24 mouse cellular contexts compared by ENCODE assay signal in the genomic region with DNA sequence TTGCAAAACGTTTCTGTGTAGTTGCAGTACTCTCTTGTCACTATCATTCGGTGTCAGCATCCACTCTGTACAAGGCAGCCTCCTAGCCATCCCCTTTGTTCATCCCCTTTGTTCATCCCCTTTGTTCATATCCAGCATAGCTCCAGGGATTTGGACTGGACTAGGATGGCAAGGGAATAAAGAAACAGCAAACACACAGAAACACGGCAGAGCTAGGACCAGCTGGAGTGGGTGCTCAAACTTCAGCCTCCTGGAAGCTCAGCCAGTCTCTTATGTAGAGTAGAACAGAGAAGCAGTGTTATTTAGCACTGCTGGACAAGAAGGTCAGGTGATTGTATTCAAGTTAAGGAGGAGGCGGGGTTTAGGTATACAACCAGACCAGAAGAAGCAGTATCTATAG.
A peak's percentile ranks its signal among the peaks of the same experiment; 100 is the strongest.
DNase-seq lines count a peak whose midpoint lies in the region; ATAC-seq and TF ChIP-seq lines count a peak whose summit lies in the region.
"Had no signal": no experiment of that assay in that cellular context is flagged by ENCODE, and none has a peak within 500 bp of the region (broad histone marks: within the 10 kb centered on the region; RNA-seq: fewer than 3 reads in every experiment).

No protein-coding gene starts in this region.

- ATAC-seq in forebrain, embryonic 14.5 days: no peak
- 0 out of 2 replicates have a peak, but pooled peaks have one; percentile 17 for ATAC-seq in intestine, embryonic 15.5 days
- no peak for ATAC-seq in intestine, postnatal 0 days
- ATAC-seq in intestine, embryonic 16.5 days: peak; percentile 50; the same call in 1 of the 2 replicates
- ATAC-seq: activated CD4-positive, CD25-positive, alpha-beta regulatory T cell, adult 4 months; CD4-positive, CD25-positive, alpha-beta regulatory T cell, adult 4 months; forebrain, embryonic 15.5 days; forebrain, postnatal 0 days; Patski had no signal

- DNase-seq in forebrain, embryonic 10.5 days (ENCODE audit: extremely low spot score, low spot score): no peak
- DNase-seq in forebrain, embryonic 14.5 days (ENCODE audit: low spot score): no peak
- DNase-seq: adrenal gland, adult 8-10 months; adrenal gland, postnatal 14 days; adrenal gland, postnatal 36 days; B cell, adult 2 months; cerebellum, adult 11-12 months; cerebellum, adult 2 months; cerebellum, adult 9-10 months; cerebellum, postnatal 10 days; cerebellum, postnatal 25 days; forebrain, postnatal 0 days had no signal

- no peaks in the 10 kb centered on the region for H3K9me3 ChIP-seq in forebrain, embryonic 10.5 days
- H3K9me3 ChIP-seq in forebrain, embryonic 14.5 days (replicated peaks; ENCODE audit: control insufficient read depth, low read length): no peaks in the 10 kb centered on the region
- no peaks in the 10 kb centered on the region for H3K9me3 ChIP-seq in intestine, embryonic 15.5 days
- no peaks in the 10 kb centered on the region for H3K9me3 ChIP-seq in intestine, postnatal 0 days (ENCODE audit: control insufficient read depth)
- H3K9me3 ChIP-seq in intestine, embryonic 16.5 days (ENCODE audit: control insufficient read depth, low read length): no peaks in the 10 kb centered on the region
- H3K9me3 ChIP-seq: embryonic facial prominence, embryonic 10.5 days; embryonic facial prominence, embryonic 12.5 days; forebrain, embryonic 12.5 days; forebrain, embryonic 15.5 days had no signal

- no peaks in the 10 kb centered on the region for H3K36me3 ChIP-seq in forebrain, embryonic 10.5 days (replicated peaks)
- H3K36me3 ChIP-seq in forebrain, embryonic 14.5 days (ENCODE audit: control insufficient read depth, insufficient read depth, low read length): no peaks in the 10 kb centered on the region
- no peaks in the 10 kb centered on the region for H3K36me3 ChIP-seq in intestine, embryonic 15.5 days
- no peaks in the 10 kb centered on the region for H3K36me3 ChIP-seq in intestine, postnatal 0 days (ENCODE audit: control insufficient read depth, insufficient read depth)
- H3K36me3 ChIP-seq in intestine, embryonic 16.5 days (ENCODE audit: control insufficient read depth, insufficient read depth, low read length): no peaks in the 10 kb centered on the region
- H3K36me3 ChIP-seq: embryonic facial prominence, embryonic 10.5 days; embryonic facial prominence, embryonic 12.5 days; forebrain, embryonic 12.5 days; forebrain, embryonic 15.5 days; G1E had no signal

- H3K9ac ChIP-seq in forebrain, embryonic 14.5 days (ENCODE audit: low read length): no peak overlapping the region
- H3K9ac ChIP-seq in intestine, embryonic 15.5 days: no peak overlapping the region
- H3K9ac ChIP-seq in intestine, postnatal 0 days (ENCODE audit: low read depth, low read length): no peak overlapping the region
- no peak overlapping the region for H3K9ac ChIP-seq in intestine, embryonic 16.5 days (ENCODE audit: low read depth, low read length)
- H3K9ac ChIP-seq: embryonic facial prominence, embryonic 12.5 days; forebrain, embryonic 12.5 days; forebrain, embryonic 15.5 days; forebrain, postnatal 0 days had no signal

- 74% methylated on average over 4 of the region's 4 CpGs for WGBS in forebrain, embryonic 10.5 days
- 54% methylated on average over 4 of the region's 4 CpGs for WGBS in forebrain, embryonic 14.5 days
- whole genome bisulfite sequencing in intestine, embryonic 15.5 days: 81% methylated on average over 4 of the region's 4 CpGs
- WGBS in intestine, postnatal 0 days: 66% methylated on average over 4 of the region's 4 CpGs
- 74% methylated on average over 4 of the region's 4 CpGs for WGBS in intestine, embryonic 16.5 days

- no peak overlapping the region for H3K4me3 ChIP-seq in forebrain, embryonic 10.5 days
- H3K4me3 ChIP-seq in forebrain, embryonic 14.5 days (ENCODE audit: low read depth, low read length): no peak overlapping the region
- no peak overlapping the region for H3K4me3 ChIP-seq in intestine, embryonic 15.5 days (replicated peaks)
- H3K4me3 ChIP-seq in intestine, postnatal 0 days (ENCODE audit: low read depth, low read length): no peak overlapping the region
- no peak overlapping the region for H3K4me3 ChIP-seq in intestine, embryonic 16.5 days (ENCODE audit: low read length)
- H3K4me3 ChIP-seq: embryonic facial prominence, embryonic 10.5 days; embryonic facial prominence, embryonic 12.5 days; forebrain, embryonic 12.5 days; forebrain, embryonic 15.5 days had no signal

- H3K27ac ChIP-seq in forebrain, embryonic 10.5 days: peak overlapping the region; percentile 11; the same call in 1 of the 2 replicates
- no peak overlapping the region for H3K27ac ChIP-seq in forebrain, embryonic 14.5 days (ENCODE audit: low read depth, low read length)
- no peak overlapping the region for H3K27ac ChIP-seq in intestine, embryonic 15.5 days
- no peak overlapping the region for H3K27ac ChIP-seq in intestine, postnatal 0 days (ENCODE audit: low read depth, low read length)
- H3K27ac ChIP-seq in intestine, embryonic 16.5 days (ENCODE audit: low read length): no peak overlapping the region
- H3K27ac ChIP-seq: embryonic facial prominence, embryonic 10.5 days; embryonic facial prominence, embryonic 12.5 days; forebrain, embryonic 12.5 days; forebrain, embryonic 15.5 days had no signal

- H3K4me2 ChIP-seq in forebrain, embryonic 14.5 days (ENCODE audit: low read length): no peak overlapping the region
- no peak overlapping the region for H3K4me2 ChIP-seq in intestine, embryonic 15.5 days (replicated peaks)
- no peak overlapping the region for H3K4me2 ChIP-seq in intestine, postnatal 0 days (replicated peaks; ENCODE audit: low read depth)
- no peak overlapping the region for H3K4me2 ChIP-seq in intestine, embryonic 16.5 days (ENCODE audit: low read depth, low read length)
- H3K4me2 ChIP-seq: embryonic facial prominence, embryonic 12.5 days; forebrain, embryonic 12.5 days; forebrain, embryonic 15.5 days had no signal

- TF ChIP-seq CTCF in intestine, postnatal 0 days (IDR thresholded peaks at IDR 0.05; ENCODE audit: low read depth): no peak

- H3K4me1 ChIP-seq in forebrain, embryonic 10.5 days: peaks cover 14% of the 10 kb centered on the region
- H3K4me1 ChIP-seq in forebrain, embryonic 14.5 days (ENCODE audit: control insufficient read depth, insufficient read depth, low read length): no peaks in the 10 kb centered on the region
- H3K4me1 ChIP-seq in intestine, embryonic 15.5 days (replicated peaks): no peaks in the 10 kb centered on the region
- H3K4me1 ChIP-seq in intestine, postnatal 0 days (replicated peaks; ENCODE audit: control insufficient read depth, insufficient read depth, low read length): 0 out of 2 replicates have a peak, but pooled peaks cover 2% of the 10 kb centered on the region
- no peaks in the 10 kb centered on the region for H3K4me1 ChIP-seq in intestine, embryonic 16.5 days (ENCODE audit: control insufficient read depth, insufficient read depth, low read length)
- H3K4me1 ChIP-seq: embryonic facial prominence, embryonic 12.5 days; forebrain, embryonic 12.5 days; forebrain, embryonic 15.5 days had no signal

- no peaks in the 10 kb centered on the region for H3K27me3 ChIP-seq in forebrain, embryonic 10.5 days (ENCODE audit: poor library complexity, severe bottlenecking)
- no peaks in the 10 kb centered on the region for H3K27me3 ChIP-seq in forebrain, embryonic 14.5 days (replicated peaks; ENCODE audit: control insufficient read depth, insufficient read depth, low read length)
- H3K27me3 ChIP-seq in intestine, embryonic 15.5 days (replicated peaks): no peaks in the 10 kb centered on the region
- no peaks in the 10 kb centered on the region for H3K27me3 ChIP-seq in intestine, postnatal 0 days (replicated peaks; ENCODE audit: control insufficient read depth, insufficient read depth, low read length)
- no peaks in the 10 kb centered on the region for H3K27me3 ChIP-seq in intestine, embryonic 16.5 days (replicated peaks; ENCODE audit: control insufficient read depth, insufficient read depth, low read length)
- H3K27me3 ChIP-seq: CH12.LX; embryonic facial prominence, embryonic 12.5 days; forebrain, embryonic 12.5 days; forebrain, embryonic 15.5 days; Patski had no signal

Comparison
In these comparisons a context has a peak if more than half of its experiments do, and no peak if none do; other contexts are left out.
1. ATAC-seq: peak in intestine, embryonic 15.5 days (single experiment) and intestine, embryonic 16.5 days (single experiment); none in forebrain, embryonic 14.5 days (single experiment) and intestine, postnatal 0 days (single experiment).